Mouse (Mus musculus) C2C12 (cell line): ENCODE measurements around the gene BC049715.

ENCODE experiments used
- CEBPB ChIP-seq: IDR thresholded peaks from one replicate; pipeline ENCODE4 v1.6.1; 2011; ENCODE audit warnings: low read depth, mild to moderate bottlenecking, control low read depth, moderate library complexity
- CTCF ChIP-seq: IDR thresholded peaks from one replicate; pipeline ENCODE4 v1.5.1; 2011; ENCODE audit not compliant: control insufficient read depth, insufficient read depth, insufficient read length
- MAX ChIP-seq: IDR thresholded peaks from one replicate; pipeline ENCODE4 v1.6.1; 2011; ENCODE audit warnings: mild to moderate bottlenecking, control low read depth
- MYOG ChIP-seq: IDR thresholded peaks from one replicate; pipeline ENCODE4 v1.6.1; 2011; ENCODE audit not compliant: control insufficient read depth, insufficient read length; ENCODE audit errors: extremely low read depth
- USF1 ChIP-seq: IDR thresholded peaks from one replicate; pipeline ENCODE4 v1.6.1; 2011; ENCODE audit warnings: low read depth, mild to moderate bottlenecking, control low read depth, moderate library complexity

DNA sequence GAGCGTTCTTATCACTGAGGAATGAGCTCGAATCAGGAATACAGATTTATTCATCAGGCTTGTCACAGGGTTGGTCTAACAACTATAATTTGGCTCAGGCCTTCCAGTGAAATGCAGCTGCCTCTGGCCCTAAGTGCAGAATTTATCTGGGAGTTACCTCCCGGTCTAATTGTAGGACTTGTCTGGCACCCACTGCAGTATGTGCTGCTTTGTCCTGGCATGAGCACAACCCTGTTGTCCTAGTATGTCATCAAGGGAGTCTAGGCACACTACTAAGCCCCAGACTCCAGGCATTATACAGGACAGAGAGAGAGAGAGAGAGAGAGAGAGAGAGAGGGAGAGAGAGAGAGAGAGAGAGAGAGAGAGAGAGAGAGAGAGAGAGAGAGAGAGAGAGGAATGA, 9.9 kb downstream of the BC049715 start:
- TF ChIP-seq CTCF (no peak), USF1 (no peak), MAX (no peak), MYOG (no peak), CEBPB (no peak)
